Comparison of ENCODE assay signal across 14 mouse cellular contexts in genomic region chr11:120356319-120356840, GRCm38 (mm10). TPM values are rescaled to one million over a fixed set of nuclear protein-coding genes. Genes with fewer than 3 reads are reported as not detected.
A peak's percentile ranks its signal among the peaks of the same experiment; 100 is the strongest.
DNase-seq lines count a peak whose midpoint lies in the region; ATAC-seq and TF ChIP-seq lines count a peak whose summit lies in the region.
"Had no signal": no experiment of that assay in that cellular context is flagged by ENCODE, and none has a peak within 500 bp of the region (broad histone marks: within the 10 kb centered on the region; RNA-seq: fewer than 3 reads in every experiment).

No protein-coding gene starts in this region.

- H3K4me3 ChIP-seq in heart, adult 2 months: no peak overlapping the region
- H3K4me3 ChIP-seq in lung, embryonic 15.5 days: no peak overlapping the region
- H3K4me3 ChIP-seq in liver, embryonic 14.5 days (ENCODE audit: insufficient read depth in 1 of 2, low read depth in 2 of 2, low read length in 2 of 2): no peak overlapping the region

- H3K9ac ChIP-seq in heart, adult 2 months (ENCODE audit: low read depth, low read length): no peak overlapping the region
- no peak overlapping the region for H3K9ac ChIP-seq in lung, embryonic 15.5 days
- H3K9ac ChIP-seq in liver, embryonic 14.5 days (replicated peaks): no peak overlapping the region

- no peak for TF ChIP-seq EP300 in heart, adult 2 months (IDR thresholded peaks at IDR 0.05; ENCODE audit: insufficient read depth, low read depth, low read length)
- no peak for TF ChIP-seq EP300 in liver, embryonic 14.5 days (IDR thresholded peaks at IDR 0.05; ENCODE audit: low read depth)

- H3K79me2 ChIP-seq in heart, adult 2 months (replicated peaks; ENCODE audit: control insufficient read depth, insufficient read depth, low read length): no peaks in the 10 kb centered on the region

- WGBS in heart, adult 2 months: 89% methylated on average over 15 of the region's 15 CpGs
- WGBS in lung, embryonic 15.5 days: 66% methylated on average over 15 of the region's 15 CpGs
- WGBS in liver, embryonic 14.5 days (ENCODE audit: insufficient replicate concordance): 79% methylated on average over 15 of the region's 15 CpGs

- no peaks in the 10 kb centered on the region for H3K9me3 ChIP-seq in lung, embryonic 15.5 days
- no peaks in the 10 kb centered on the region for H3K9me3 ChIP-seq in liver, embryonic 14.5 days (ENCODE audit: control insufficient read depth, low read length)

- TF ChIP-seq CTCF in heart, adult 2 months (IDR thresholded peaks at IDR 0.05): 0 out of 2 replicates have a peak, but pooled peaks have one; percentile 4
- peak; percentile 52 for TF ChIP-seq CTCF in liver, embryonic 14.5 days (IDR thresholded peaks at IDR 0.05; ENCODE audit: low read depth)

- H3K27ac ChIP-seq in heart, adult 2 months: no peak overlapping the region
- peak overlapping the region; percentile 97; the same call in 1 of the 2 replicates for H3K27ac ChIP-seq in lung, embryonic 15.5 days
- peak overlapping the region; percentile 96 for H3K27ac ChIP-seq in liver, embryonic 14.5 days

- H3K27me3 ChIP-seq in heart, adult 2 months (ENCODE audit: control insufficient read depth, insufficient read depth, low read length): no peaks in the 10 kb centered on the region
- no peaks in the 10 kb centered on the region for H3K27me3 ChIP-seq in lung, embryonic 15.5 days
- H3K27me3 ChIP-seq in liver, embryonic 14.5 days (ENCODE audit: control insufficient read depth, insufficient read depth, low read length): no peaks in the 10 kb centered on the region

- peaks cover 13% of the 10 kb centered on the region for H3K4me1 ChIP-seq in heart, adult 2 months (ENCODE audit: control insufficient read depth, insufficient read depth, low read length)
- peaks cover 84% of the 10 kb centered on the region for H3K4me1 ChIP-seq in lung, embryonic 15.5 days
- H3K4me1 ChIP-seq in liver, embryonic 14.5 days (replicated peaks; ENCODE audit: control insufficient read depth in 2 of 2, insufficient read depth in 2 of 2, low read length in 1 of 2): peaks cover 33 to 48% of the 10 kb centered on the region in 2 experiments

- TF ChIP-seq POLR2A in heart, adult 2 months (IDR thresholded peaks at IDR 0.05; ENCODE audit: insufficient read depth, low read depth, low read length): no peak

- no peak for DNase-seq in heart, adult 2 months
- DNase-seq in heart, postnatal 14 days: no peak
- DNase-seq in lung, postnatal 14 days: no peak
- peak; percentile 58 for DNase-seq in R1 (ENCODE audit: low read depth, low spot score)
- no peak for DNase-seq in liver, embryonic 14.5 days (ENCODE audit: low read depth in 3 of 3, low spot score in 3 of 3)
- DNase-seq in spleen, postnatal 10 days (ENCODE audit: low spot score in 2 of 2): no peak
- DNase-seq: adrenal gland, adult 2 months; kidney, adult 11 months; thymus, postnatal 14 days had no signal

- intact Hi-C loops in heart, adult 2 months (cut with DNase I): no loop called here
- intact Hi-C loops in heart, postnatal 14 days (cut with DNase I): no loop called here

- no peak for ATAC-seq in lung, embryonic 15.5 days (ENCODE audit: borderline replicate concordance, extremely low read depth, low FRiP score, low TSS enrichment)
- no peak for ATAC-seq in liver, embryonic 14.5 days (ENCODE audit: insufficient read depth)

- no peak overlapping the region for H3K4me2 ChIP-seq in lung, embryonic 15.5 days
- H3K4me2 ChIP-seq in liver, embryonic 14.5 days (ENCODE audit: low read depth): no peak overlapping the region
- H3K4me2 ChIP-seq: midbrain, embryonic 11.5 days had no signal

- H3K36me3 ChIP-seq in heart, adult 2 months (ENCODE audit: control insufficient read depth, insufficient read depth, low read length): no peaks in the 10 kb centered on the region
- H3K36me3 ChIP-seq in lung, embryonic 15.5 days: no peaks in the 10 kb centered on the region
- no peaks in the 10 kb centered on the region for H3K36me3 ChIP-seq in liver, embryonic 14.5 days (replicated peaks; ENCODE audit: control insufficient read depth, insufficient read depth, low read depth)

RNA-seq across cellular contexts. Expression of gene Fscn2, which starts 5.0 kb away (rescaled TPM):
- not detected for total RNA-seq in heart, adult 2 months (2021)
- 0.15 and 0.21 TPM in 2 replicates for polyA plus RNA-seq in heart, adult 2 months (2012; rRNA removed)
- not detected for total RNA-seq in heart, postnatal 14 days (2021)
- 0.38 and 0.56 TPM in 2 replicates for polyA plus RNA-seq in lung, embryonic 15.5 days (2015; fragmentation: Nextera tagmentation; extraction: Ambion mirVana)
- polyA plus RNA-seq in liver, embryonic 14.5 days (2012; rRNA removed): not detected in 2 replicates
- polyA plus RNA-seq in liver, embryonic 14.5 days (2014; fragmentation: Nextera tagmentation; extraction: Ambion mirVana): not detected in 2 replicates
- total RNA-seq: common myeloid progenitor, adult 5-6 weeks; heart, postnatal 25 days had no signal
- polyA plus RNA-seq: erythroblast, embryonic 14.5 days had no signal

RNA-seq across cellular contexts. Expression of gene Actg1, which starts 8.0 kb away (rescaled TPM):
- 100 to 1,000 TPM; 222 to 321 TPM for total RNA-seq in heart, adult 2 months (2021)
- 510 and 694 TPM in 2 replicates for polyA plus RNA-seq in heart, adult 2 months (2012; rRNA removed)
- total RNA-seq in heart, postnatal 14 days (2021): 100 to 1,000 TPM; 451 to 520 TPM
- polyA plus RNA-seq in lung, embryonic 15.5 days (2015; fragmentation: Nextera tagmentation; extraction: Ambion mirVana): 2,618 and 2,638 TPM in 2 replicates
- polyA plus RNA-seq in liver, embryonic 14.5 days (2012; rRNA removed): 256 and 265 TPM in 2 replicates
- polyA plus RNA-seq in liver, embryonic 14.5 days (2014; fragmentation: Nextera tagmentation; extraction: Ambion mirVana): 451 and 544 TPM in 2 replicates

RNA-seq across cellular contexts. Expression of gene Faap100, which starts 22.2 kb away (rescaled TPM):
- total RNA-seq in heart, adult 2 months (2021): 10 to 100 TPM; 13.0 to 13.4 TPM
- polyA plus RNA-seq in heart, adult 2 months (2012; rRNA removed): 25.8 and 27.3 TPM in 2 replicates
- total RNA-seq in heart, postnatal 14 days (2021): 10 to 100 TPM; 19.0 to 19.6 TPM
- polyA plus RNA-seq in lung, embryonic 15.5 days (2015; fragmentation: Nextera tagmentation; extraction: Ambion mirVana): 36.9 and 37.4 TPM in 2 replicates
- 5.3 and 6.3 TPM in 2 replicates for polyA plus RNA-seq in liver, embryonic 14.5 days (2012; rRNA removed)
- polyA plus RNA-seq in liver, embryonic 14.5 days (2014; fragmentation: Nextera tagmentation; extraction: Ambion mirVana): 4.5 and 5.4 TPM in 2 replicates
